Mouse (Mus musculus) WW6 (cell line): Measurements from ENCODE around the gene Slc30a2.
"Not testable (repeated sequence)": the region's sequence is repeated elsewhere in the genome, so short reads cannot be mapped to it uniquely, and the experiment has no call there.

Experiments
- DNase-seq: peaks from one replicate; pipeline ENCODE4 v3.0.0-alpha.2; 2013; ENCODE audit warnings: low read depth, low spot score

The Slc30a2 gene

DNA sequence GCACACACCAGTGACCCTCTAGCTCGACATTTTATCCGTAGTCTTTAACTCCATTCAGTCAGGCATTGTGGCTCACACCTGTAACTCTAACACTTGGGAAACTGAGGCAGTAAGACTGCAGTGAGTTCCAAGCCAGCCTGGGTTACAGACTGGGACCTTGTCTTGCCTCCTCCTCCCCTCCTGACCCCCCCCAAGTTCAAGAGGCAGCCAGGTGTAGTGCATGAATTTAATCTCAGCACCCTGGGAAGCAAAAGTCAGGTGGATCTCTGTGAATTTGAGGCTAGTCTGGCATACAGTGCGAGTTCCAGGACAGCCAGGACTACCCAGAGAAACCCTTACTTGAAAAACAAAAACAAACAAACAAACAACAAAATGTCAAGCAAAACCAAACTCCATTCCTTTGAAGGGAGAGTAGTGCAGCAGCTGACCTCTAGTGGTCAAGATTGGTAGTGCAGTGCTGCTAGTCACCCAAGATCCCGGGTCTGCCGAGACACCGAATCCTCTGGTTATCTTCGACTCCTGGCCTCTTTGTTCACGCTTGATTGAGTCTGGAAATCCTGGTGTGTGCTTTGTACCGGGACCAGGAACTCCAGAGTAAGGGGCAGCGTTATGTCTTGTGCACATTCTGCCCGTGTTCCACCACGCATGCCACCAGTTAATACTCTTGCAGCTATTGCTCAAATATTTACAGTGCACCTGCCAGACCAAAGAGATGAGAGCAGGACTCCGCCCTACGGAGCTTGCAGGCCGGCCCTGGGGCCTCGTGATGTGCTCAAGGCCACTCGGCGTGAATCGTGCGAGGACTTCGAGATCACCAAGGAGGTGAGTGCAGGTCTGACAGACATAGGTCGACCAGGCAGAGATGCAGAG is 13.8 kb downstream of the Slc30a2 start:
- no peak for DNase-seq

DNA sequence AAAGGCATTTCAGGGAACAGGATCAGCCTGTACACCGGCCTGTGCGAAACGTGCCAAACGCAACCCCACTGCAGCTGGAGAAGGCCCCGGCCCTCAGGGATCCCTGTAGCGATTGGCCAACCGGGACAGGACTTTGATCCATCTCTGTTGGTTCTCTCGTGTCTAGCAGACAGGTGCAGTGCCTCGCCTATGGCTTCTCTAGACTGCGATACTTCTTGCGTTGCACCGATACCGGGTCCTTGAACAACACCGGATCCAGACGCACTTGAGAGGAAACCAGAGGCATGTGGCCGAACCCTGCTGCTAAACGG is 14.4 kb downstream of the Slc30a2 start:
- DNase-seq: no peak

DNA sequence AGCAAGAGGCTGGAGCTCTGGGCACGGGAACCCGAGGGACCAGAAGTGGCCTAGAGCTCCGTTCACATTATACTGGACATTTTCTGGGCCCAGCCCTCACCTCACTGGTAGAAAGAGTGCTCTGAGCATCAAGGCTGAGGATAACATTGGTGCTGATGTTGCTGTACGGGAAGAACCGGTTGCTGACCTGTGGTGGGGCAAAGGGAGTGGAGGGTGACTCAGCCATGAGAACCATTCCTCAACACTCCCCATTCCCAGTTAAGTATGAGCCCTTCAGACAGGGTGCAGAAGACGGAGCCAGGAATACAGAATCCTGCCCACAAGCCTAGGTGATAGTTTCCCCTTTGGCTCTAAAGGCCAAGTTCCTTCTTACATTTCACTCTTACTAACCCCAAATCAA is 16.7 kb downstream of the Slc30a2 start:
- DNase-seq: no peak

DNA sequence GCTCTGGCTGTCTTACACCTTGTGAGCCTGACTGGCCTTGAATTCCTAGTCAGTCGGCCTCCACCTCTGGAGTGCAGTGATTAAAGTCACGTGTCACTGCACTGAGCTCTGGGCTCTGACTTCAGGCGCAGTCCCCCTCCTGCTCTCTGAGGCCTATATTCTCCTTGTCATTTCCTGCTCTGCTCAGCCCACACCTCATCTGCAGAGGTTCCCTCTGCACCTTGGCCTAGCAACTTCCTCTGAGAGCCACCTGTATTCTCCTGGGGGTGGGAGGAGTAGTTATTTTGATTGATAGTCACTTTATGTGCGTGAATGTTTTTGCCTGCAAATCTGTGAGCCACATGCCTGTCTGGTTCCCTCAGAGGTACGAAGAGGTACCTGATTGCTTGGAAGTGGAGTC is 18.2 kb downstream of the Slc30a2 start:
- DNase-seq: no peak

DNA sequence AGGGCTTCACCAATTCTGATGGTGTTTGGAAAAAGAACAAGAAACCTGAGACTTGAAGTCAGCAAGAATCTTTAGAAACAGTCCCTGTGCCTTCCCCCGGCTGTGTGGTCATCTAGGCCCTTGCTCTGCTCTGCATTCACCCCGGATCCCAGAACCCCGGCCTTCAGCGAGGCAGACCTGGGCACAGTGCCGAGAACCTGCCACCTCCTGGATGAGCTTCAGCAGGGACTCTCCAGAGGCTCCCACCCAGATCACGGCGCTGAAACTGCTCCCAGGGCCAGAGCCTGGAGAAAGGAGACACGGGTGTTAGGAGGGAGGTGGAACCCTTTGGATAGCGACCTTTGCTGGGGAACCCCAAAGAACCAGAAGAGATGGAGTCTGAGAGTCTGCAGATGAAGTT is 19.1 kb downstream of the Slc30a2 start:
- DNase-seq: no peak

DNA sequence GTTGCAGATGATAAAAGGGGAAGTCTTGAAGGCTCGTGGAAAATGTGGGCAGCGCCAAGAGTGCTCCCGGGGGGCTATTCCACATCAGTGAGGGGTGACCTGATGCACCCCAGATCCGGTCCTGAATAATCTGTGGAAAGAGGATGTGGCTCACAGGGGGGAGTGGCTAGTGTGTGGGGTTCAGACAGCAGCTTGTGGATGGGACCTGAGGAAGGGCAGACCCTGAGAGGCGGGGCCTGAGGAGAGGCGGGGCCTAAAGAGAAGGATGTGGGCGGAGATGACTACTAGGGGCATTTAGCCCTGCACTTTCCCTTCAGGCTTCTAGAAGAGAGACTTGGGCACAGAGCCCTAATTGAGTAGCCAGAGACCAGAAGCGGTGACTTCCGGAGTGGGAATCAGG is 19.6 kb downstream of the Slc30a2 start:
- no peak for DNase-seq

DNA sequence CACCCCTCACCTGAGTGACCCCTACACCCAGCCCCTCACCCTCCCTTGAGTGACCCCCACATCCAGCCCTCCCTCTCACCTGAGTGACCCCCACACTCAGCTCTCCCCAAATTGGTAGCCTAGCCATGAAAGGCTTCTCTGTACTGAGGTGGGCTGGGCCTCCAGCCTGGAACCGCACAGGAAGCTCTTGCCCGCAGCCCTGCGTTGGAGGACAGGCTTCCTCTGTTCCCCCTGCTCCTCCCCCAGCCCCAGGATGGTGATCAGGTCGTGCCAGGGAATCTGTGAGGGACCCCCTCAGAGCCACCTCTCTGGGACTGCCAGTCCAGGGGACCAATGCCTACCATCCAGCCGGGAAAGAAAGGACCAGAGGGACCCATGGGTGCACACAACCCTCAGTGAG is 22.3 kb downstream of the Slc30a2 start:
- DNase-seq: no peak

DNA sequence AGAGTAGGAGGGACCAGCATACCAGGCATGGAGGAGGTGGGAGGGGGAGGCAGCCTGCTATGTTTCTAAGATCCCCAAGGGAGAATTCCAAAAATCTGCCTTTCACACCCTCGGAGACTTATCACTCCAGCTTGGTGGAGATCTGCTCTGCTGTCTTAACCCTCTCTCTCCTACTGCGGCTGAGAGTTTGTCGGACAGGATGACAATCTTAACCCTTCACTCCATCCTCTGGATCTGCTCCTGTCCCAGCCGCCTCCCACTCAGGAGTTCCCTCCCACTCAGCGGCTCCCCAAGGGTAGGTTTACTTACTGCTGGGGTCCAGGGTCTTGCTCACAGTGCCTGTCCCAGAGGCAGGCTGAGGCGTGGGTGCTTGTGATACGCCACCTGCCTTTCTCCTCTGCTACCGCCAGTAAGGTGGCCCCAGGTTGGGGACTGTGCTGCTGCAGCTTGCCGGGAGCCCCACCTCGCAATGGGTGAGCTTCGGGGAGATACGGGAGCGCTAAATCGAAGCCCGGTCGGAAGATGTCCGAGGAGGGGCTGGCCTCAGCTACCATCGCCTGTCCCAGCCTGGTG is 27.8 kb downstream of the Slc30a2 start:
- DNase-seq: no peak

DNA sequence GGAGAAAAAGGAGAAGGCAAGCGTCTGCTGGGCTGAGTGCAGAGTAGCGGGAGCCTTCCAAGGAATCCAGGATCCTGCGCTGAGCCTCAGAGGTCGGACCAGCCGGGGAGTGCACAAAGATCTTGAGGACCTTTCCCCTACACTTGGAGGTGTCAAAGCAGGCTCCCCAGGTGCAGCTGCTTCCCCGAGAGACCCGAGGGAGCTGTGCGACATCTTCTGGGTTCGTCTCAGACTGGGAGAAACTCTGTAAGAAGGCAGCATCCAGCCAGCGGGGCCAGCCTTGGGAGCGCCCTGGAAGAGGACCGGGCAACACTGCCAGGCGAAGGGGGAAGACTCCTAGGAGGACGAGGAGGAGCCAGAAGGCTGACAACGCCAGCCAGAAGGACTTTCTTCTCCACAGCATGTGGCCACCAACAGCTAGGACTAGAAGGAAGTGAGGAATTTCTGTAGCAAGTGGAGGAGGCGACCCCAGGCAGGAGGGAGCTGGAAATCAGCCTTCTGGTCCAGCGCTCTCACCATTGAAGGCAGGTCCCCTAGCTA is 28.4 kb downstream of the Slc30a2 start:
- DNase-seq: no peak

DNA sequence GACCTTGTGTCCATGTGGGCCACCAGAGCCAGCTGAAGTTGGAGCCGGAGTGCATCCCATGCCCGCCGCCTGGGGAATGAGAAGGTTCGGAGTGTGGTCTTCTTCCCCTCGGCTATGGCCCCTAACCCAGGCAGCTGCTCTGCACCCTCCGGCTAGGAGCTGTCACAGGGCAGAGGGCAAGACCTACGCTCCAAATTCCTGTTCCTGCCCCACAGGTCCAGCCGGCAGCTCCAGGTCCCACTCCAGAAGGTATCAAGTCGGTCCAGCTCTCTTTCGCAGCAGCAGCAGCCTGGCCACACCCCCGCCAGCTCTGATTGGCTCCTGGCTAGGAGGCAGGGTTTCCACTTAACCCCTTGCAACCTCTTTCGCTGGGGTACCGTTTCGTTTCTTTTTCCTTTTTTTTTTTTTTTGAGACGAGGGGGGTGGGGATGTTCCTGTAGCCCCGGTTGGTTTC is 29.3 kb downstream of the Slc30a2 start:
- DNase-seq: no peak

DNA sequence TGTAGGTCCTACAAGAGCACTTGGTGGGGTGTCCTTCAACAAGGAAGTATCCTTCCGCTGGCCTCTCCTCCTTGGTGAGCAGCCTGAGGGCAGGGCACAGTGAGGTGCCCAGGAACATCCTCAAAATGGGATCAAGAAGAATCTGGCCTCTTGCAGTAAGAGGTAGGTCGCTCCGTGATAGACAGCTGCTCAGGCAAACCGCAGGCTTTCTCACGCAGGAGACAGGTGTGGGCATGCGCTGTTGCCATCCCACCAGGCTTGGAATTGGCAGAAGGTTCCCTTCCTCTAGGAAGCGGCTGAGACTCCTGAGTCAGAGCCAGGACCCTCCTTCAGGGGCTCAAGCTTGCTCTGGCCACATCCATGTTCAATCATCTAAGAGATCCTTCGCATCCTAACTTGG is 30.3 kb downstream of the Slc30a2 start:
- no peak for DNase-seq

DNA sequence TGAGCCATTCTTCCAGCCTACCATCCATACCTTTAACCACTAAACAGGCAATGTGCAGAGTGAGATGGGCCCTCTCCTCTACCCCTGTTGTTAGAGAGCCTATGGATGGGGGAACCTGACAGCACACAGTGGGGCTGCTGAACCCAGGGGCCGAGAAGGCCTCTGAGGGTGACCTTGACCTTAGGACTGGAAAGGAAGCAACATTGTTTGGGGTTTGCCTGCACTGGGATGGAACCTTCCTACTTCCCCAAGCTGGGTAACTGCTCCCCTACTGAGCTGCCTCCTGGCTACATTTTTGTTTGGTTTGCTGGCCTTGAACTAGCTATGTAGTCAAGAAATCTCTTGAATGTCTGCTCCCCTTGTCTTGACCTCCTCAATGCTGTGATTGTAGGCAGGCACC is 31.3 kb downstream of the Slc30a2 start:
- no peak for DNase-seq

DNA sequence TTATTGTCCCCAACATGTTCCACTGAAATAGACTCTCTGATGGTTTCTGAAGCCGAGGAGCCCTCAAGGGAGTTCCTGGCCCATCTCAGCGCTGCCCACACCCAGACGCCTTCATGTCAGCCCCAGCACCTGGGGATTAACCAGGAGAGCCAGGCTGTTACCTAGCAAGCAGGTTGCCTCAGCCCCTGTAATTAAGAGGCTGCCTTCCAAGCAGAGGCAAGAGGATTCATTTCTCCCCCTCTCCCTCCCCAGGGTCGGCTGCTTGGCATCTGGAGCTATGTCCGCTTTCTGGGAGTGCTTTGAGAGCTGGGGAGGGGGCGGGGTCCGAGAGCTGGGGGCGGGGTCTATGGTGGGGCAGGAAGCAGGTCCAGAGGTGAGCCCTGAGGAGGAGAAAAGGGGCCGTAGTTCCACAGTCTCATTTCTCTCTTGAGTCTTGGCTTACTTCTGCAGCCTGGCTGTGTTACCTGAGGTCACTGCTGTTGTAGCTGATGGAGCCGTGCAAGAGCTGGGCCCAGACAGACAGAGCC is 35.2 kb downstream of the Slc30a2 start:
- DNase-seq: no peak

DNA sequence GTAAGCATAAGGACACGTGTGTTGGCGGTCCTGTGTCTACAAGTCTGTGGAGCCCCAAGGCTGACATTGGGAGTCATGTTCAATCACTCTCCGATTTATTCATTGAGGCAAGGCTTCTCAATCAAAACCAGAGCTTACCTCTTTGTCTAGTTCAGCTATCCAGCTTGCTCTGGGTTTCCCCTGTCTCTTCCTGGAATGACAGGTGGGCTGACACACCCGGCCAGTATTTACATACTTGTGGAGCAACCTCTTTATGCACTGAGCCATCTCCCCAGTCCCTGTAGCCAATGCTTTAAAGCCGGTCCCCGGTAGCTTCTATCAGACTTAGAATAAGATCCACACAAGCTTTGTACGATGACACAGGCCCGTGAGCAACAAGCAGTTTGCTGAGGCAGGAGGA is 36.5 kb downstream of the Slc30a2 start:
- DNase-seq: no peak

DNA sequence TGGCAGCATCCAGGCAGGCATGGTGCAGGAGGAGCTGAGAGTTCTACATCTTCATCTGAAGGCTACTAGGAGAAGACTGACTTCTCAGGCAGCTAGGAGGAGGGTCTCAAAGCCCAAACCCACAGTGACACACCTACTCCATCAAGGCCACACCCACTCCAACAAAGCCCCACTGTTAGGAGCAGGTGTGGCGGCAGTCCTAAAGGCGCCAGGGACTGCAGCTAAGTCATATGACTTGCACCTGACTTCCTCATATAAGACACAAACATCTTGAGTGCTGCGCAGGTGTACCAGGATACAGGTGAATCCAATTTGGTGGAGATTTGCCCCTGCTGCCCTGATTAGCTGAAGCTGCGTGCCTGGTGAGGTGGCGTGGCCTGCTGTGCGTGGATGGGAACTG is 40.8 kb downstream of the Slc30a2 start, which contains the start of gene Extl1:
Extl1 (minus strand) TSS at position 101 of the 400 bp plus-strand sequence.
- DNase-seq: not testable (repeated sequence)

DNA sequence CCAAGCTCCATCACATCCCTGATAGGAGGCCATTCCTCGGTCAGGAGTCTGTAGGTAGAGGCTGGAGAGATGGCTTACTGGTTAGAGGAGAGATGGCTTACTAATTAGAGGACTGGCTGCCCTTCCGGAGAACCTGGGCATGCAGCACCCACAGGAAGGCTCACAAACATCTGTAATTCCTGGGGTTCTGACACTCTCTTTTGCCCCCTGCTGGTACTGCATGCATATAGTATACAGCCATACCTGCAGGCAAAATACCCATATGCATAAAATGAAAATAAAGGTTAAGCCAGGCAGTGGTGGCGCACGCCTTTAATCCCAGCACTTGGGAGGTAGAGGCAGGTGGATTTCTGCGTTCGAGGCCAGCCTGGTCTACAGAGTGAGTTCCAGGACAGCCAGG is 44.3 kb downstream of the Slc30a2 start:
- DNase-seq: no peak

DNA sequence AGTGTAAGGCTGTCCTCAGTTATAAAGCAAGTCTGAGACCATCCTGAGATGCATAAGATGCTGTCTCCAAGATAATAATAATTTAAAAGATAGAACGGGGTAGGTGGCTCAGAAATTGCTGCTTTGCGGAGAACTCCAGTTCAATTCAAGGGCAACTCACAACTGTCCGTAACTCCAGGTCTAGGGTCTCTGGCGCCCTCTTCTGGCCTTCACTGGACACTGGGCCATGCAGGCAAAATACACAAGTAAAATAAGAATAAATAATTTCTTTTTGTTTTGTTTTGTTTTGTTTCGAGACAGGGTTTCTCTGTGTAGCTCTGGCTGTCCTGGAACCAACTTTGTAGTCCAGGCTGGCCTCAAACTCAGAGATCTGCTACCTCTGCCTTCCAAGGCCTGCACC is 45.4 kb downstream of the Slc30a2 start:
- no peak for DNase-seq

DNA sequence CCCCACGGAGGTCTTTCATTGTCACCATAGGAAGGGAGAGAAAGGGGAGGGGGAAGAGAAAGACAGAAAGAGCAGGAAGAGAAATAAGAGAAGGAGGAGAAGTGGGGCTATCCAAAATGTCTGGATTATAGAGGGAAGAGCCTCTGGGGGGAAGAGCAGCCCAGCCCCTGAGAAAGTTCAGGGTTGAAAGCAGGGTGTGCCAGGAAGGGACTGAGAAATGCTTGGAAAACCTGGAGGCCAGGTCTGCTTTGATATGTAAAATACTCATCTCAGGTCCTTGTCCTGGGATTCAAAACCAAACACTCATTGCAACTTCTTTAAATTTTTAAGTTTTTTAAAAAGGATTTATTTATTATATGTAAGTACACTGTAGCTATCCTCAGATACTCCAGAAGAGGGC is 48.7 kb downstream of the Slc30a2 start:
- no peak for DNase-seq

DNA sequence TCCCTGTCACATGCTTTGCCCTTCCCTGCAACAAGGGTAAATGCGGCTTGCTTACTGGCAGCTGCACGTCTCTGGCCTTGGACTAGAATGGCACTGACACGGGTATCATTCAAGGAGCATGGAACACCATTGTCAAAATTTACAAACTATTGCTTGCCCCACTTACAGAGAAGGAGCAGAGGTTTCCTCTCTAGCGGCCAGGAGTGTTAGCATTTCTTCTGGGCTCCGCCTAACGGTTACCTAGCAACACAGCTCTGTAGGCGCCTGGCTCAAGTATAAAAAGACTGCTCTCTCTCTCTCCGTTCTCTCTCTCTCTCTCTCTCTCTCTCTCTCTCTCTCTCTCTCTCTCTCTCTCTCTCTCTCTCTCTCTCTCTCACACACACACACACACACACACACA is 49.6 kb downstream of the Slc30a2 start:
- no peak for DNase-seq

DNA sequence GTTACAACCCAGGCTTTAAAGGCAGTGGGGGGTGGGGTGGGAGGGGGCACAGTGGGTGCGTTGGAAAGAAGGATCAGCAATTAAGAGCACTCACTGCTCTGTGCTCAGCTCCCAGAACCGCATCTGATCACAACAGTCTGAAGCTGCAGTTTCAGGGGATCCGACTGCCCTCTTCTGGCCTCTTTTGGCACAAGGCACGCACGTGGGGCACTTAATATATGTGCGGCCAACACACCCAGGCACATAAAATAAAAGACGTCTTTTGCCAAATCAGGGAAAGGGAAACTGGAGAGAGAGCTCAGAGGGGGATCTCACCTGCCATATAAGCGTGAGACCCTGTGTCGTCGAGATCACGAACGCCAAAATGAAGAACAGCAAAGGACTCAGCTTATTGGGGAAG is 50.0 kb downstream of the Slc30a2 start:
- no peak for DNase-seq

DNA sequence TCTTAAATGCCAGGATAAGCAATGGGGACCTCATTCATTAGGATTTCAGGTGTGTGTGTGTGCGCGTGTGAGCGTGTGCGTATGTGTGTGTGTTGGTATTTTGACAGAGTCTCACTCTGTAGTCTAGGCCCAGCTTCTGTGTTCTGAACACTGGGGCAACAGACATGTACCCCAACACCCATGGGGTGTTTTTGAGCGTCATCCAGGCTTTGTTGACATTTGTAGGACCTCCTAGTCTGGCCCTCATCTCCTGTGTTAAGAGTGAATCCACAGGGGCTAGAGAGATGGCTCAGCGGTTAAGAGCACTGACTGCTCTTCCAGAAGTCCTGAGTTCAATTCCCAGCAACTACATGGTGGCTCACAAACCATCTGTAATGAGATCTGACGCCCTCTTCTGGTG is 52.2 kb downstream of the Slc30a2 start:
- DNase-seq: no peak

DNA sequence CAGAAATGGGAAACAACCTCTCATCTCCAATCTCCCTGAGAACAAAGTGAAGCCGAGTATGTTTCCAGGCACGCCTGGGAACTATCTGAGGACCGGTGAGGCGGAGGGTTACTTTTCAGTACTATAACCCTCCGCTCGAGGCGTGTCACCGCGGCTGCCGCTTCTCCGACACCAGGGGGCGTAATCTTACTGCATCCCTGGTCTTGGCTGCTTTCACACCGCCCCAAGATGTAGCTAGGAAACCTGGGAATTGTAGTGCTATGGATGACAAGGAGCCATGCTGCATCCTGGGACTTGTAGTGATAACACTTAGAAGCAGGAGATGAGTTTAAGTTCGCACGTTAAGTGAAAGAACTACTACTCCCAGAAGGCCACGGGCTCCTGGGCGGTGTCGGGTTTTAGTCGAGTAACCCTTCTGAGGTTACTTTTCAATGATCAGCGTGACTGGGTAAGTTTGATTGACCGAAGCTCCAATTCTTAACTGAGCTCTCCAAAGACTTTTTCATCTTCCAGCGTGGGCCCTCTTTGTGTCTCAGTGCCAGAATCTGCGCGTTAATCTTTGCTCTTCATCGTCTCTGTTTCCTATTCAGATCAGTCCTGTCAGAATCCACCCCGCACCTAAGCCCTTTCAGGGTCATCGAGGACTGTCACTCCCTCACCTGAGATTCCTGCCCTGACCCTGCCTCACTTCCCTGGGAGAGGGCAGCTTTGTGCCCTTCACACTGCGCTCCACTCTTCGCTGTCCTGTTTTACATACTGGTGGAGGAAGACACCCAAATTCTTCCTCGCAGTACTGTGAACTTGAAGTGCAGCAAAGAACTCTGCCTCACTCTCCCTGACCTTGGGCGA is 53.2 kb downstream of the Slc30a2 start, which contains the start of gene Pafah2:
Pafah2 (plus strand) TSS at position 344 of the 849 bp plus-strand sequence.
- DNase-seq: peak; percentile 92
